Mouse (Mus musculus) hematopoietic stem cell, adult 5-6 weeks (primary cell): ENCODE results near the gene Etl4. TPM values are rescaled to one million over a fixed set of nuclear protein-coding genes. Genes with fewer than 3 reads are reported as not detected.

ENCODE experiments used
- ATAC-seq, 2 experiments: fragments of 125-278 bp in 1 of 2; replicated peaks in 1 of 2; 2 replicates each; pipeline ENCODE4 v1.8.0; 2016 to 2017; ENCODE audit warnings: inconsistent platforms in 2 of 2, mild to moderate bottlenecking in 2 of 2, moderate number of reproducible peaks in 2 of 2, low read depth in 1 of 2, moderate TSS enrichment in 1 of 2; ENCODE audit not compliant: low FRiP score in 2 of 2, poor library complexity in 2 of 2, severe bottlenecking in 2 of 2, insufficient read depth in 1 of 2, low TSS enrichment in 1 of 2
- total RNA-seq: library from RNA; stranded (forward); fragments of 172-1452, 232-1000 nt; gene quantifications from 2 replicates; pipeline ENCODE4 v1.2.3, GENCODE M21; 2017

Etl4 gene
- total RNA-seq, 1 experiment from 2014 or later: 3.0 TPM

DNA sequence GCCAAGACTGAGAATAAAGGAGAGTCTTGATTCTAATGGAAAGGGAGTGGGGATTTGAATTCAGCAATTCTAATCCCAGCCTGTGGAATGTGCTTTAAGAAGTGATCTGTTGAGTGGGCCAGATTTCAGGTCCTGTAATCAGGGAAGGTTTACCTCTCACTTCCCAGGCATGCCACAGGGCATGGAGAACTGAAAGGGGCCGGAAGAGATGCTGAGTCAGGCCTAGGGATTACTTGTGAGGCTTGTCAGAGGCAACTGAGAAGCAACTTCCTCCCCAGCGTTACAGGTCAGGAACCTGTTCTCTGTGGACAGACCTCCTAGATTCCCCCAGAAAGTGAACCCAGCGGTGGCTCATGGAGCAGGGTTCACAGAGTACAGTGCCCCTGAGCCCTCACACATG lies 646.1 kb downstream of the Etl4 start:
- no peak for ATAC-seq

DNA sequence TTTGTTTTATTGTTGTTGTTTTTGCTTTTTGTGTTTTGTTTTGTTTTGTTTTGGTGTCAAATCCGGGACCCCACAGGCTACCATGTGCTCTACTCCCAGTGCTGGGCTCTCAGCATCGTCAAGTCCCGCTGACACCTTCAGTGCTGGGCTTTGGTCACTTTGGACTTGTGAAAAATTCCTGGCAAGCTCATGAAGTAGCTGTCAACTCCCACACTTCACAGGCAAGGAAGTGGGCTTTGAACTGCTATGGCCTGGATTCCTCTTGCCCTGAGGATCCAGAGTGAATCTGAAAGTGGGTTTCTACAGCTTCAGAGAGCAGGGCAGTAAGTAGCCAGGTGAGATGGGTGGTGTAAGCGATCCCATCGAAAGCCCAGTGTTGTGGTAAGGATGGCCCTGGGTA lies 649.5 kb downstream of the Etl4 start:
- ATAC-seq: no peak

DNA sequence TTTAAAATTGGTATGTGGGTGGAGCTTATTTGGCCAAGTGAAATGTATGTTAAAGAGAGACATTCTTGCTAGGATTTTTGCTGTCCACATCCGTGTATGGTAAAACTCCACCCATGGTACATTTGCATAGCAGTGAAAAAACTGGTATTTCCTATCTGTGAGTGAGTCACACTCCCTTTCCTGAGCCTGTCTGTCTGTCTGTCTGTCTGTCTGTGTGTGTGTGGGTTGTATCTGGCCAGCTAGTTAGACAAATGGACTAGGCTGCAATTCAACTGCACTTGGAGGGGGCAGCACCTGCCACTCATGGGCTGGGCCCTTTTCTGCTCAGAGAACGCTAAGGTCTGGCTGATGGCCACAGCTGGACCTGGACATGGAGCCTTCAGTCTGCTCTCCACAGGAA lies 650.1 kb downstream of the Etl4 start:
- no peak for ATAC-seq

- ATAC-seq: no peak
Observed at GRCm38 (mm10) chr2:20560581-20560980, 651.0 kb downstream of the Etl4 start.

DNA sequence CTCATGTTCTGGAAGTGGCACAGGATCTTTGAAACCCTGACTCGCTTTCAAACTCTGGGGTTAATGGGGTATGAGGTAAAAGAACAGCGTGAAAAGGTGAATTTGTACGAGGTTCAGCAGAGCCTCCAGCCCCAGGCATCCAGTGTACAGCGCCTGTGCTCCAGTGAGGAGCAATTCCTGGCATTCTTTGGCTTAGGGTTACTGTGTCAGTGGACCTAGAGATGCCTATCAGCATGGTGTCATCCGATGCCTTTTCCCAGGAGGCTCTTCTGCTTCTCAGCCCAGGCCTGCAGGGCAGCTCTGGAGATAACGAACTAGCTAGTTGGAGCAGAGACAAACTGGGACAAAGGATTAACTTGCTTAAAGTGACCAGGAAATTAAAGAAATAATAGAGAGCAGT lies 653.5 kb downstream of the Etl4 start:
- ATAC-seq: no peak

- no peak for ATAC-seq
Observed at GRCm38 (mm10) chr2:20568456-20568855, 658.9 kb downstream of the Etl4 start.

GRCm38 (mm10) chr2:20571940-20572339 lies 662.4 kb downstream of the Etl4 start:
- ATAC-seq: no peak

GRCm38 (mm10) chr2:20580331-20580730 lies 670.8 kb downstream of the Etl4 start:
- no peak for ATAC-seq

DNA sequence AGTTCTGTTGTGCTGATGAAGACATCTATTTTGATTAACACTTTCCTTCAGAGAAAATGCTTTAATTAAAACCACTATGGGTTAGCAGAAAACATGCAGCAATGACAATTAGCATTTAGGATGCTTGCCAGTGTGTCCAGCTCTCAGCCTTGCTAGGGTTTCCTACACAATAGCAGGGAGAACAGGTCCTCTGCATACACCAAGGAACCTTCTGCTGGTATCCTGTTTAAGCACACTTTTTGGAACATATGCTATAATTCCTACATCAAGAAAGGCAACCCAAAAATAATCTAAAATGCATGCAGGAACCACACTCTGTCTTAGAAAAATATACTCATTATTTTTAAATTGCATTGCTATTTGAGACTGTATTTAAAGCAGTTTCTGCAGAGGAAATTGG lies 673.5 kb downstream of the Etl4 start:
- no peak for ATAC-seq

DNA sequence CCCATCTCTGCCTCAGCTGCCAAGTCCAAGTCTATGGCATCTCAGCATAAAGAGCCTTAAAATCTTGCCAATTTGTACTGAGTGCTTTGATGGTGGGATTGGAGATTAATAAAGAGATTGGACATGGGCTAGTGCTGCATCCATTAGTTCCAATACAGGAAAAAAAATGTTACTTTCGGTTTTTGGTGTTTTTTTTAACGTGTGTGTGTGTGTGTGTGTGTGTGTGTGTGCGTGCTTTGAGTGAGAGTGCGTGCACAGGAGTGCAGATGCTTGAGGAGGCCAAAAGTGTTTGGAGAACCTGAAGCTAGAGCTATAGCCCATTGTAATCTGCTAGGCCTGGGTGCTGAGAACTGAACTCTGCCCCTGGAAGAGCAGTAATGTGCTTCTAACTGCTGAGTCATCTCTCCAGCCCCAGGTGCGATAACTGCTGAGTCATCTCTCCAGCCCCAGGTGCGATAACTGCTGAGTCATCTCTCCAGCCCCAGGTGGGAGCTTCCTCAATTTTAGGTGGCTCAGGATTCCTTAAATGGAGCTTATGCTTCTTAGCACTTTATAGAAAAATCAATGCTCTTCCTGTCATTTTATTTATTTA lies 674.1 kb downstream of the Etl4 start:
- ATAC-seq: no peak

GRCm38 (mm10) chr2:20587913-20588312 lies 678.3 kb downstream of the Etl4 start:
- no peak for ATAC-seq

- ATAC-seq: no peak
Observed at GRCm38 (mm10) chr2:20588631-20589030, 679.1 kb downstream of the Etl4 start.

DNA sequence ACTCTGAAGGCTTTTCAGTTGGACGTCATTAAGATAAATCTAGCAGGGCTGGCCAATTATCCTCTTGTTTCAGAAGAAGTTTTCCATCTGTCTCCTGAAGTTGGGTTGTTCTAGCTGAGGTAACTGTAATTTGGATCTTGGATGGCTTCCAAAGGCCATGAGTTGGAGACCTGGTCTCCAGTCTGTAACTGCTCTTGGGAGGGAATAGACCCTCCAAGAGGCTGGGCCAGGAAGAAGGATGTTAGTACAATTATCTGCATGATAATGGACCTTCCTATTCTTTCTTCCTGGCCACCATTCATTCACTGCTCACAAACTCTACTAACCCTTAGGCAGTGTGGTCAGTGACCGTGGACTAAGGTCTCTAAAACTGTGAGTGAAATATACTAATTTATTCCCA lies 684.5 kb downstream of the Etl4 start:
- ATAC-seq: no peak

DNA sequence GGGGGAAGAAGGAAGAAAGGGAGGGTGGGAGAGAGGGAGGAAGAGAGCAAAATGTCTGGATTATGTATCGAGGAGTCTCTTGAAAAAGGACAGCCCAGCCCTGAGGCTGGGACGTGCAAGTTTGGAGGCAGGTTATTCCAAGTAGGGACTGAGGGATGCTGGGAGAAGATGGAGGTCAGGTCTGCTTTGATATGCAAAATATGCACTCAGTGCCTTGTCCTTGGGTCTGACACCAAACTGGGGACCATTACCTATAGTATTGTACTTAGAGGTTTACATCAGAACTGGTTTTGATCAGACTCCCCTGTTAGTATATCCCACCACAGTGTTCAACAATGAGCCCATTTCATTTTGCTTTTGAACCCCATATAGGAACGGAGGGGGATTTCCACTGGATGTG lies 685.4 kb downstream of the Etl4 start:
- no peak for ATAC-seq

- no peak for ATAC-seq
Observed at GRCm38 (mm10) chr2:20596558-20596957, 687.0 kb downstream of the Etl4 start.

- no peak for ATAC-seq
Observed at GRCm38 (mm10) chr2:20597193-20597592, 687.6 kb downstream of the Etl4 start.

- ATAC-seq: no peak
Observed at GRCm38 (mm10) chr2:20602656-20603055, 693.1 kb downstream of the Etl4 start.

DNA sequence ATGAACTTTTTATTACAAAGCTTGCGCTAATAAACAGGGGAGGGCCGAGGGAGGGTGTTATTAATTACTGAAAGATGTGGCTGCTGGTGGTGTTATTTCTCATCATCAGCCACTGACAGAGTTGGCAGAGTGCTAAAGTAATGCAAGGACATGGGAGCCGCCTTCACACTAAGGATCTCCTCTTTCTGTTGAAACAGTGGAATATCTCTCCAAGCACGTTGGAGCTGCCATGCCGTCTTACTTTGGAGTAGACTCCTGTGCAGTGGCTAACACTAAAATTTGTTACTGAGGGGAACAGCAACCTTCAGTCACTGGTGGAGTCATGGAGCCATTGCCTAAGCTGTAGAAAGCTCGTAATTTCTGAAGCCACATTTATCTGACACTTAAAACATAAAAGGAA lies 694.0 kb downstream of the Etl4 start:
- no peak for ATAC-seq

- ATAC-seq: no peak
Observed at GRCm38 (mm10) chr2:20603991-20604390, 694.4 kb downstream of the Etl4 start.

DNA sequence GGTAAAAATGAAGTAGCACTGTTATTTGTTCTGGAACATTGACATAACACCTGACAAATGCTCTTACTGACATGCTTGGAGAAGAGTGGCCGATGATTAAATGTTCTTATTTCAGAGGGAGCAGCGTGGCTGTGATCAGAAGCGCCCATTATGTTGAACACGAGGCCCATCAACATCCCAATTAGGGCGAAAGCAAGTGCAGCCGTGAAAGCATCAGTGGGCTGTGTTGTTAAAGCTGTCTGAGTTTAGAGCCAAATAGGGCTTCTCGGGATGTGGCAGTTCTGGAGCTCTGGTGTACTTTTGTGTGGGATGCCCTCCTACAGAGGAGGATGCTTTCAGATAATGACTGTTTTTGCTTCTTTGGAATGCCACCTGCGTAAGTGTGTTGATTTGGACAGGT lies 699.6 kb downstream of the Etl4 start:
- ATAC-seq: no peak
